Mouse (Mus musculus) layer of hippocampus, adult 11-12 months (tissue): ENCODE data around the gene Fam83c.
"Not testable (repeated sequence)": the region's sequence is repeated elsewhere in the genome, so short reads cannot be mapped to it uniquely, and the experiment has no call there.

Source experiments
- DNase-seq: peaks from one replicate; pipeline ENCODE4 v3.0.0; 2022; ENCODE audit warnings: low spot score

Fam83c gene

GRCm38 (mm10) chr2:155834732-155835131 lies at the start of gene Fam83c:
TSS of gene Fam83c (minus strand) at chr2:155834854.
- no peak for DNase-seq

- no peak for DNase-seq
Measured at GRCm38 (mm10) chr2:155882087-155882486, 47.4 kb upstream of the Fam83c start.

- DNase-seq = no peak
Measured at GRCm38 (mm10) chr2:155878964-155879876, 44.6 kb upstream of the Fam83c start.

GRCm38 (mm10) chr2:155873636-155874035 lies 39.0 kb upstream of the Fam83c start:
- DNase-seq = no peak

GRCm38 (mm10) chr2:155872930-155873507 lies 38.4 kb upstream of the Fam83c start:
- no peak for DNase-seq

GRCm38 (mm10) chr2:155872486-155872885 lies 37.8 kb upstream of the Fam83c start:
- no peak for DNase-seq

- no peak for DNase-seq
Measured at GRCm38 (mm10) chr2:155869772-155870171, 35.1 kb upstream of the Fam83c start.

GRCm38 (mm10) chr2:155868320-155868719 lies 33.7 kb upstream of the Fam83c start:
- DNase-seq = no peak

GRCm38 (mm10) chr2:155863301-155863867 lies 28.7 kb upstream of the Fam83c start:
- DNase-seq = no peak

- DNase-seq = no peak
Measured at GRCm38 (mm10) chr2:155862573-155863300, 28.1 kb upstream of the Fam83c start.

GRCm38 (mm10) chr2:155861581-155861980 lies 26.9 kb upstream of the Fam83c start:
- DNase-seq = no peak

- DNase-seq = no peak
Measured at GRCm38 (mm10) chr2:155860102-155860501, 25.4 kb upstream of the Fam83c start.

- DNase-seq = no peak
Measured at GRCm38 (mm10) chr2:155852536-155852935, 17.9 kb upstream of the Fam83c start.

- DNase-seq = no peak
Measured at GRCm38 (mm10) chr2:155850120-155850519, 15.5 kb upstream of the Fam83c start.

- no peak for DNase-seq
Measured at GRCm38 (mm10) chr2:155849464-155849863, 14.8 kb upstream of the Fam83c start.

GRCm38 (mm10) chr2:155848291-155848690 lies 13.6 kb upstream of the Fam83c start:
- DNase-seq = peak; percentile 85

GRCm38 (mm10) chr2:155846930-155847329 lies 12.3 kb upstream of the Fam83c start:
- DNase-seq = no peak

- no peak for DNase-seq
Measured at GRCm38 (mm10) chr2:155838961-155839360, 4.3 kb upstream of the Fam83c start.

GRCm38 (mm10) chr2:155837961-155838360 lies 3.3 kb upstream of the Fam83c start:
- no peak for DNase-seq

GRCm38 (mm10) chr2:155832087-155832486 lies 2.6 kb downstream of the Fam83c start:
- not testable (repeated sequence) for DNase-seq

GRCm38 (mm10) chr2:155831302-155831701 lies 3.4 kb downstream of the Fam83c start:
- no peak for DNase-seq

- no peak for DNase-seq
Measured at GRCm38 (mm10) chr2:155830841-155831240, 3.8 kb downstream of the Fam83c start.
